Mouse (Mus musculus): ENCODE results near the gene Acbd6.

Acbd6 gene

DNA sequence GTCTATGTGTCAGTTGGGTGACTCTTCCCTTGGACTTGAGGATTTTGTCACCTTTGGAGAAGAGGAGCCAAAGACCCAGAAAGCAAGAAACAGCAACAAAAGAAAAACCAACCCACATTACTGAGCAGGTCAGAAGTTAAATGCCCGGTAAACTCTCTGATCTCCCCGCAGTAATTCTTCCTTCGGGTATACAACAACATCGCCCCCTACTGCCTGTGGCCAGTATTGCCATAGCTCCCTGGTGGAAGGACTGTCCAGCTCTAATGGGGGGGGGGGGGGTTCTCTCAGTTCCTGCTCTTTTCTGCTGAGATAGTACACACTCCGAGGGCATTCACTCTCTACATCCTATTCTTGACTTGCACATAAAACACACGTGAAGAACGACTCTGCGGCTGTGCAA, 163.5 kb downstream of the Acbd6 start:
- no peak for DNase-seq (ENCODE audit: low read depth, low spot score)

DNA sequence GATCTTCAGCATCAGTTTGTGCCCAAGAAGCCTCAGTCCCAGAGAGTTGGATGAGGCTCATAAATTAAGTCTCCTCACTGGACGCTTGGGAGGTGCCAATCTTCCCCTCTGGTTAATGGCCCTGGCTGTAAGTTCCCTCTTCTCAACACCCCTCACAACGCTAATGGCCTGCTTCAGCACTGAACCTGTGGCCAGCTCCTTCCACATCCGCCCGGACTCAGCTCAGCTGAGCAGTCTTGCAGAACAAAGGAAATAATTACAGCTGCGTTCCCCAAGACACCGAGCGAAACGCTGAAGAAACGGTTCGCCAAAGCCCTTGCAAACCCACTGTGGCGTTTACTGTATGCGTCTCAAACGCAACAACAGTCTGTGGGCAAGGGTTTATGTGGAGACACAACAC, 164.3 kb downstream of the Acbd6 start:
- no peak for DNase-seq (ENCODE audit: low read depth, low spot score)

DNA sequence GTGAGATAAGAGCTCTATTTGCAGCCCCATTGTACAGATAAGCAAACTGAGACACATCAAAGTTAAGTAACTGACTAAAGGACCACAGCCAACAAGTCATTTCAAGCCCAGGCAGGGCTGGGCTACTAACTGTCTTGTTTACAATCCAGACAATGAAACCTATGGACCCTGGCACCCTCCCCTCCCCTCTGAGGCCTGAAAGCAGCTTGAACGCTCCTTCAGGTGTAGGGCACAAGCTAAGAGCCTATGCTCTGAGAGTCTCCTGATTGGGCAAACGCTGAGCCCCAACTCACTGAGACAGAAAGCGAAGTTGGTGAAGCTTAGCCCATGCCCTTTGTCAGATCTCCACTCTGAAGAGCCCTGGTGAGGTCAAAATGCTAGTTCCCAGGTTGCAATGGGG, 166.4 kb downstream of the Acbd6 start:
- no peak for DNase-seq (ENCODE audit: low read depth, low spot score)

DNA sequence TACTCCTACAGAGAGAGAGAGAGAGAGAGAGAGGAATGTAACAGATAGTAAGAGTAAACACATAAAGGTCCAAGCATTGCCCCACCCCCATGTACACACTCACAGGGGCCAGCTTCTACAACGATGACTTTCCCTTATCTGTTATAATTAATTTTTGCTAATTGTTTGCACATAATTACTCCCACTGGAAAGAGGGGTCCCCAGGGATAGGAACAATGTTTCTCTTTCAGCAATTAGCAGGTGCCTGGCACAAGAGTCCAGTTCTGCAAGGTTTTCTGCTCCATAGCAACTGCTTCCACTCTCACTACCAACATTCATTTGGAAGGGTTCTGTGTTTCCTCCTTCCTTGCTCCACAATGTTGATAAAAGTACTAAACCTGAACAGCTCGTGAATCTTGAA, 168.0 kb downstream of the Acbd6 start:
- DNase-seq (ENCODE audit: low read depth, low spot score): no peak

DNA sequence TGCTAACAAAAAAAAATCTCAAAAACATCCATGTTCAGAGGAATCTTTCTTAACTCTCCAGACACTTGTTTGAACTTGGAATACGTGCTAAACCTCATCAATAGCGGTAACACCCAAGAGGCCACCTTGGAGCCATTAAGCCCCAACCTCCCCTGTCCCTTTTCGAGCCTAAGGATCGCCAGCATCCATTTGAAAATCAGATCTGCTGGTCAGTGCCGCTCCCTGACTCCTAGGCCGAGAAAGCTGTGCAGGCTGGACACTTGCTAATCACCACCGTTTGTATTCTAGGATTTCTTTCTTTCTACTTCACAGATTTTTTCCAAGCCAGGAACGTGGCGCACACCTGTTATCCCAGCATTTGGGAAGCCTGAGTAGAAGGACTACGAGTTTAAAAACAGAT, 169.9 kb downstream of the Acbd6 start:
- DNase-seq (ENCODE audit: low read depth, low spot score): no peak

DNA sequence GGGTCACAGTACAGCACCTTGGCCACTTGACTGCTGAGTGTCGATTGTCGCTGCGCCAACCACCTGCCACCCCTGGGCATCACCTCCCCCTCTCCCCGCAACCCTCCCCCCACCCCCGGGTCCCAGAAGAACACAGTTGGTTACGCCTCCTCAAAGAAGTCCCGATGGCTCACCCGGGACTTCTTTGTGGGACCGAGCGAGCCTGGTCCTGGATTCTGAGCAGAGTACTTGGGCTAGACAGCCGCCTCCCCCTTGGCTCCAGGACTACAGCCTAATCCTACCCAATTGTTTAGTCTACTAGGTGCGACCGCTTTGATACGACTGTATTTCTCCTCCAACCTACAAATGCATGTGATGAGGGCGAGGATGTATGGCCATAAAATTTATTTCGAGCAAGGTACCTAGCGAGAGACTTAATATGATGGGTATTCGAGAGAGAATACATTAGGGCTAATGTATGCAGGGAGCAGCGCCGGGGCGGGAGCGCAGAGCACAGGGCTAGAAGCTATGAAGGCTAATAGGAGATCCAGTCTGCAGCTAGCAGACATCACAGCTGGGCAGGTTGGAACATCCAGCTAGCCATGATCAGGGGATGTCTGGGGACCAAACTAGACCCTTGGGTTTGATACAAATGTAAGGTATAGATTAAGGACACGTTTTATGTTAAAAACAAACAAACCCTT, 171.3 kb downstream of the Acbd6 start:
- DNase-seq (ENCODE audit: low read depth, low spot score): no peak

DNA sequence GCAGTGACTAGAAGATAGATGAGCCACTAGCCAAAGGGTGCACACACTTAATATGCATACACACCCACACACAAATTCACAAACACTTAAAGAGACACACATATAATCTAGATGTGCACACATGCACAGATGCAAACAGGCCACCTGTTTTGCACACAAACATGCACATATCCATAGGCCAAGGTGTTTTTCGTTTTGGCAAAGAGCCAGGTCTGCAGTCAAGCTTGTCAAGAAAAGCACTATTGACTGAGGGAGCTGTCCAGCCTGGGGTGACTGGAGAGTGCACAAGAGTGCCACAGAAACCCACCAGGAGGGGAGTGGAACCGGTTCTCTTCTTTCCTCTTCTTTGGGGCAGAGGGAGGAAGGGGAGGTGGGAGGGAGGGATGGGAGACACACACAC, 173.2 kb downstream of the Acbd6 start:
- DNase-seq (ENCODE audit: low read depth, low spot score): no peak

DNA sequence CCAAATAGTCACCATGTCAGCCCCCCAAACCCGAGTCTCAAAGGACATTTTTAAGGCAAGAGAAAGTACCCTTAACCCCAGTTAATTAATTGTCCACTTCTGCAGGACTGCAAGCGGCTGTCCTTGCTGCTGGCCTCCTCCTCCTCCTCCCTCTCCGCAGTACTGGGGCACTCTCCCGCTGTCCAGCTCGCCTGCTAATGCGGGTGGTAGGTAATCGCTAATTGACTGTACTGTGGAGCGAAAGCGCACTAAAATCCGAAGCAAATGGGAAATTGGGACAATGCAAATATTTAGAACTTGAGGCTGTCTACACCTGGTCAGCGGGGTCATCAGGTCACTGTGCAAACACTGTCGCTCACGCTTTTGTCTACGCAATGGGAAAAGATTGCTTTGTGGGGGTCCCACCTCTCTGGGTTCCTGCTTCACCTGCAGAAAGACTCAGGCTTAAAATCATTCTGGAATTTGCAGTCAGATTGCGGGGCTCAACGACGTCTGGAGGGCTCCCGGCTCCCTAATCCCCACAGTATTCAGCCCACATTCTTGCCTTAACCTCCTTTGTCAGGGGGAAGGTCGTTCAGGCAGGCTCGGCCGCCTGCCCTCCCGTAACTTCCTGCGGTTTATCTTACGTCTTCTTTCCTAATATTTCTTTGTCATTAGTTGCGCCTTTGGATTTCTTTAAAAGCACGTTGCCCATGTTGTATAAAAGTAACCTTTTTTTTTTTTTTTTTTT, 178.3 kb downstream of the Acbd6 start:
- DNase-seq (ENCODE audit: low read depth, low spot score): no peak

DNA sequence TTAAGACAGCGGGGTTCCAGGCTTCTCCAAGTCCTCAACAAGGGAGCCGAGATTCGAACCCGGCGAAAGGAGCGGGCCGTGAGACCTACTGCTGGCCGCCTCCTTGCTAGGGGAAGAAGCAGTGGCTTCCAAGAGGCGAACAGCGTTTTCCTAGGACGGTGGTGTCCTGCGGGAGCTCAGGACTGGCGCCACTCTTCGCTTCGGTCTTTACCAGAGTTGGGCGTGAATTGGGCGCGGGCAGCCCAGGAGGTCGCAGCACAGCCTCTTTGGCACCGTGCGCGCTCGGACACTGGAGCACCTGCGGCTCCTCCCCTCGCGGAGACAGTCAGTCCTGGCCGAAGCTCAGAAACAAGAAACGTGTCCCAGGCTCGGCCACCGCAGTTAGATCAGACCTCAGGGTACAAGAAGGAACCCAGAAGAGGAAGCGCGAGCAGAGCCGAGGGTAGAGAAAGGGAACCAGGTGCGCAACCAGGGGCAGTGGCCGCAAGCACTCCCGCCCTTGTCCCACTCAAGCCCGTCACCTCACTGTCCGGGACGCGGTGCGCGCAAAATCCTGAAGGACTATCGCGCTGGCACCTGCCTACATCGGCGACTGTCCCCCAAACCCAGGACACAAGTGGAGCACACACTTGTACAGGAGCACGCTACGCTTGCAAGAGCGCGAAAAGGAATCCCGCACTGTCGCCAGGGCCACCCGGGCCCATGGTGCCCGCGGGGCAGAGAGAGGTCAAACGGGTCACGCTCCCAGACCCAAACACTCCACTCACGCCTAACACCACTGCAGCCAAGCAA, 179.3 kb downstream of the Acbd6 start:
- DNase-seq (ENCODE audit: low read depth, low spot score): no peak

DNA sequence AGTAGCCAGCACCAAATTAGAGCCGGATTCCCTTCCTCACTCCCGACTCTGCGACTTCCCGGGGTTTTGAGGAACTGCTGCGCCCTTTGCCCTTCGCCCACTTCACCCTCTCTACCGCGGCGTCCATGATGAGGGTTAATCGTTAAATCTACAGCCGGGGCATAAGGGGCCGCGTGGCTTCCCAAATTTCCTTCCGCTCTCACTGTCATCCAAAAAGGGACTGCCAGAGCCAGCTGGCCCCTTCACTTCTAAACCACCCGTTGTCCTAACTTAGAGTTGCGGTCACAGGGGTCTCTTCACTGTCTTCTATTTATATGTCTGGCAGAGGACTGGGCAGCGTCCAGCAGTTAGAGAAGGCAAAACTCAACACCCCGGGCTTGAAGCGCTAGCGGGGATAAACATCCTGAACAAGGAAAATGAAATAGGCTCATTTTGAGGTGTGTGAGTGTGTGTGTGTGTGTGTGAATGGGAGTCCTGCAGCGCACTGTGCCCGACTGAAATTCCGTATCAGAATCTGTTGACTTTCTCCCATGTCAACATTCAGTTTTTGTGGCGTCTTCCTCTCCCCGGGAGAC, 180.0 kb downstream of the Acbd6 start:
- no peak for DNase-seq (ENCODE audit: low read depth, low spot score)

Measured in WW6 (cell line).